Mouse (Mus musculus): ENCODE results near the gene Hnrnph3.

DNA sequence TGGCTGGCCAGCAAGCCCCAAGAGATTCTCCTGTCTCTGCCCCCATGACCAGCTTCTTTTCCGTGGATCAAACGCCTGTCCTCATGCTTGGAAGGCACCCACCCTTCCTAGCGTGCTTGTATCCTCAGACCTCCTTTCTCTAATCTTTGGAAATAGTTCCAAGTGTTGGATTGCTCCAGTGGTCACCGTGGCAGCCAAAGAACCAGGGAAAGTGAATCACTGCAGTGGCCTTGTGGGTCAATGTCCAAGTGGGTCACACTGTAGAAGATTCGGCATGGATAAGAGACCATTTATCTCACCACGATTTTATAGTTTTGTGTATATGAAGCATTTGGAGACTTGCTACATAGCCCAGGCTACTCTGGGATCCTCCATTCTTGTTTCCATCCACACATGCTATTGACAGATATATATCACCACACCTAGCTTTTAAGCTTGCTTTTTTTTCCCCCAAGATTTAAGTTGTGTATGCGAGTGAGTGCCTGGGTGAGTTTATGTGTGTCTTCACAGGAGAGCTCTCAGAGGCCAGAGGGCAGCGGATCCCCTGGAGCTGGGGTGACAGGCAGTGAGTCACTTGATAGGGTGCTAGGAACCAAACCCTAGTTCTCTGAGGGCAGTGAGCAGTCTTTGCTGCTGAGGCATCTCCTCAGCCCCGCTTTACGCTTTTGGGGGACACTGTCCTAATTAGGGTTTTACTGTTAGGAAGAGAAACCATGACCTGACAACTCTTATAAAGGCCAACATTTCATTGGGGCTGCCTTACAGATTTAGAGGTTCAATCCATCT is 3.6 kb upstream of the Hnrnph3 start:
- TF ChIP-seq CTCF (IDR thresholded peaks at IDR 0.05; ENCODE audit: borderline replicate concordance, extremely low read depth, insufficient read depth, insufficient read length) = no peak
- no peak for TF ChIP-seq POLR2A (IDR thresholded peaks at IDR 0.05; ENCODE audit: borderline replicate concordance, extremely low read depth, insufficient read depth, insufficient read length, poor library complexity, severe bottlenecking)

All from brain, embryonic 14.5 days (tissue).